Mouse (Mus musculus): Measurements from ENCODE around the gene Ttc19. TPM values are rescaled to one million over a fixed set of nuclear protein-coding genes. Genes with fewer than 3 reads are reported as not detected.
A peak's percentile ranks its signal among the peaks of the same experiment; 100 is the strongest.

The Ttc19 gene
- 5.7 and 8.8 TPM in 2 replicates for polyA plus RNA-seq (2012; rRNA removed)

DNA sequence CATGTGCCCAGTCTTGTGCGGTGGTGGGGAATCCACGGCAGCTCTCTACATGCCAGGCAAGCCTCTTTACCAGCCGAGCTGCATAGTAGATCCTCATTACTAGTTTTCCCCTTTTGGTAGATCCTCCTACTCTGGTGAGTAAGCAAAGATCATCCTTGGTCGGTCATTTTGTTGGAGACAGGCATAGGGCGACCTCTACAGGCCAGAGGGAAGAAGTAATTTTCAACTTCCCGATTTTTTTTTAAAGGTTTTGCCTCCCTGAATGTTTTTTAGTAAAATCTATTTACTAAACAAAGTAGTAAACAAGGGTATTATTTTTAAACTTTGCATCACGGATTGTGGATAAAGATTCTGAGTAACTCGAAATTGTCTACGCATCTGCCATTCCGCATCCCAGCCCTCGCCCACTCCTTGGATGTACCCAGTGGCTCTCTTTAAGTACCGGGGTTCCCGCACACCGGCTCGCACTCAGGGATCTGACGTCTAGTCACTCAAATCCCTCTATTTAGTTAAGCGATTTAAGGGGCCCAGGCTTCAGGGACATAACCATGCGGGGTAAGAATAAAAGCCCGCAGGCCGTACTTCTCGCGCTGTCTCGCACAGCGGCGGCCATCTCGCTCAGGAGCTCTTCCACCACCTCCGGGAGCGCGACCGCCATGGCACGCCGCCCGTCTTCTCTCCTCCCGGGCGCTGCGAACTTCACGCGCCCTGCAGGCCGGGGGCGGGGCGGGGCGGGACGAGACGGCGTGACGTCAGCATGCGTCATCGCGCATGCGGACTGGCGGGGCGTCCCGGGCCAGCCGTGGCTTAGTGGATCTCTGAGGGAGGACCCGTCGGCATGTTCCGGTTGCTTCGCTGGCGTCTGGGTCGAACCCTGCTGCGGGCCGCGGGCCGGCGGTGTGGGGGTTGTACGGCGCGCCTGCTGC lies at the start of gene Ttc19, which contains the start of gene Zswim7:
Gene Ttc19, plus strand, starts transcription at position 799 of the 926 bp plus-strand sequence.
Gene Zswim7, minus strand, starts transcription at position 701 of the 926 bp plus-strand sequence.
- WGBS: under 1% methylated on average over 68 of the region's 68 CpGs
- peak; percentile 66 for DNase-seq (ENCODE audit: low read depth, low spot score)

DNA sequence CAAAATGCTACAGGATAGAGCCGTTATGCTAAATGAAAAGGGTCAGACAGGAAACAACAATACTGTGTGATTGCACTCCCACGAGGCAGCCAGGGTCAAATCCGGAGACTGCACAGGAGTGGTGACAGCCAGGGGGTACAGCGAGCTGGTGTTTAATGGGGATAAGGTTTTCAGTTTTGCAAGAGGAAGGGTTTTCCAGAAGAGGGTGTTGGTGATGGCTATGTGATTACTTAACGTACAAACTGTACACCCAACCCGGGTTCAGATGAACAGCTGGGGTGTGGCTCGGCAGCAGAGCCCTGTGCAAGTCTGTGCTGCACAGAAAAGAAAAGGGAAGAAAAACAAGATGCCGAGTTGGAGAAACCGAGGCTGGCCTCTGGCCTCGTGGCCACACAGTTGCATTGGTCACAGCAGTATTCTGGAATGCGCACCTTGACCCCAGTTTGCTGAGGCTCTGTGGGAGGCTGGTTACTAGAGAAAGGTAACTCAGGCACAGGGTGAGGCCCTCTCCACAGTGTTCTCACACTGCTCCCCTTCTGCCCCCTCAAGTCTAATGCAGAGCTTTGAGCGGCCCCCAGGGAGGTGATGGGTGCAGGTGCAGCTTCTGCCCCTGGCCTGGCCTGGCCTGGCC lies 40.5 kb upstream of the Ttc19 start:
- DNase-seq (ENCODE audit: low read depth, low spot score): no peak
- 55% methylated on average over 12 of the region's 12 CpGs for WGBS

- 70% methylated on average over 8 of the region's 8 CpGs for WGBS
- no peak for DNase-seq (ENCODE audit: low read depth, low spot score)
Measured at GRCm38 (mm10) chr11:62243871-62244270, 37.4 kb upstream of the Ttc19 start.

- 91% methylated on average over 4 of the region's 4 CpGs for WGBS
- no peak for DNase-seq (ENCODE audit: low read depth, low spot score)
Measured at GRCm38 (mm10) chr11:62244471-62244870, 36.8 kb upstream of the Ttc19 start.

GRCm38 (mm10) chr11:62247759-62248400 lies 33.4 kb upstream of the Ttc19 start:
- no peak for DNase-seq (ENCODE audit: low read depth, low spot score)
- 33% methylated on average over 18 of the region's 18 CpGs for WGBS

GRCm38 (mm10) chr11:62248401-62249244 lies 32.6 kb upstream of the Ttc19 start, which contains the start of gene Adora2b:
Adora2b (plus strand) TSS chr11:62248984.
- under 1% methylated on average over 69 of the region's 69 CpGs for WGBS
- no peak for DNase-seq (ENCODE audit: low read depth, low spot score)

DNA sequence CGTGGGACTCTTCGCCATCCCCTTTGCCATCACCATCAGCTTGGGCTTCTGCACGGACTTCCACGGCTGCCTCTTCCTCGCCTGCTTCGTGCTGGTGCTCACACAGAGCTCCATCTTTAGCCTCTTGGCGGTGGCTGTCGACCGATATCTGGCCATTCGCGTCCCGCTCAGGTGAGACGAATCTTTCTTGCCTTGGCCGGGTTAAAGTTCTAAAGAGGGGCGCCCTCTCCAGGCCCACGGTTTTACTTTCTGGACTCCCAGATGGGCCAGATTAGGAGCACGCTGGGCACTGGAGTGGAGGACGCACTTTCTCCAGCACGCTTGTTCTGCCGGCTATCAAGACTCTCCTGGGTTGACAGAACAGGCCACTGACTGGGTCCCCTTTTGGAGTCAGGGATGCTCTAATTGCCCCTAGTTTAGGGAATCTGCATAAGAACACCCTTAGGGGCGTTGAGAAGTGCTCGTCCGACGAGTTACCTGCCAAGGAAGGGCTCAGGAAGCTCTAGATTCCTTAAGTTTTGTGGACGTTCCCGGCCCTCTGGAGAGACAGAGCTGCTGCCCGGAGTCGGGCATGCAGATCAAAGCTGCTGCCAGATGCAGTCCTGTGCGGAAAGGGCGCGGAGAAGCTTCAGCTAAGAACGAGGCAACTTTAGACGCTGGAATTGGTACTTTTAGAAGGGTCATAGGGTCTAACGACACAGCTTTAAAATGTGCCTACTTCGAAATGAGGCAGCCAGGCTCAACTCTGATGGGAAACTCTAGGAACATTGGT lies 31.8 kb upstream of the Ttc19 start:
- no peak for DNase-seq (ENCODE audit: low read depth, low spot score)
- 15% methylated on average over 35 of the region's 35 CpGs for WGBS

DNA sequence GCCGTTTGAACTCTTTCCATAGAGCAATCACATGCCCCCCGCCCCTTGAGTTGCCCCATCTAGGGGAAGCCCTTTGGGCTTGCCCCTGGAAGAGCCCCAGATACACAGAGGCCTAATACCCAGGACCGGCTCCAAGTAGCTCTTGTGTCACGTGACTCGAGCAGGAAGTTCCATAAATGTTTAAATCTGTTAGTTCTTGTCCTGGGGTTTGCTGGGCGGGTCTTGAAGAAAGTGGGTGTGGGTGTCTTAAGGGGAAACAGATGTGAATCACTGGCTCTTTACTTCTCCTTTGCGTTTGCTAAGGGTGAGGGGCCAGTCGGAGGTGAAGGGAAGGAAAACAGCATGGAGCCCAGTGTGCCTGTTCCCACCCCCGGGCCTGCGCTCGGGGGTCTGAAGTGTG lies 30.2 kb upstream of the Ttc19 start:
- WGBS: 40% methylated on average over 11 of the region's 11 CpGs
- no peak for DNase-seq (ENCODE audit: low read depth, low spot score)

DNA sequence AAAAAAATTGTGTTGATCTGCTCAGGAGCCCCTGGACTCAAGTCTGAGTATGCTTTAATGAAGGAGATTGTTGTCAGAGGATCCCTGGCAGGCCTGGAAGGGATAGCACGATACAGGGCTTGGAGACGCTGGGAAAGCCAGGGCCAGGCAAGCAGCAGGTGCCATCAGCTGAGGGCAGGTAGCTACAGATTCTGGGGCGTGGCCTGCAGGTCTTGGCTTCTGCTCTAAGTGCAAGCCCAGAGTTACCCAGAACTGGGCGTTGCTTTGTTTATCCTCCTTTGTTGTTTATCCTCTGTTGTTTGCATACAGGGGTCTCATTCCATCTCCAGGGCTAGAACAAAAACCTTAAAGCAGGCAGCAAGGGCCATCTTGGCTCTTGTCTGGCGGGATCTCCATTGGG lies 27.9 kb upstream of the Ttc19 start:
- no peak for DNase-seq (ENCODE audit: low read depth, low spot score)
- WGBS: 59% methylated on average over 5 of the region's 5 CpGs

- no peak for DNase-seq (ENCODE audit: low read depth, low spot score)
Measured at GRCm38 (mm10) chr11:62259214-62259613, 22.1 kb upstream of the Ttc19 start.

GRCm38 (mm10) chr11:62263599-62263998 lies 17.7 kb upstream of the Ttc19 start:
- 78% methylated on average over 7 of the region's 7 CpGs for WGBS
- DNase-seq (ENCODE audit: low read depth, low spot score): no peak

More at GRCm38 (mm10) chr11:62259214-62259613, 22.1 kb upstream of the Ttc19 start:
- 63% methylated on average over 5 of the region's 5 CpGs for WGBS

- 57% methylated on average over 7 of the region's 7 CpGs for WGBS
- no peak for DNase-seq (ENCODE audit: low read depth, low spot score)
Measured at GRCm38 (mm10) chr11:62264018-62264417, 17.3 kb upstream of the Ttc19 start.

- no peak for DNase-seq (ENCODE audit: low read depth, low spot score)
- WGBS: 85% methylated on average over 7 of the region's 7 CpGs
Measured at GRCm38 (mm10) chr11:62265642-62266041, 15.6 kb upstream of the Ttc19 start.

- 89% methylated on average over 17 of the region's 17 CpGs for WGBS
- no peak for DNase-seq (ENCODE audit: low read depth, low spot score)
Measured at GRCm38 (mm10) chr11:62266466-62267214, 14.6 kb upstream of the Ttc19 start.

- DNase-seq (ENCODE audit: low read depth, low spot score): no peak
- 51% methylated on average over 8 of the region's 8 CpGs for WGBS
Measured at GRCm38 (mm10) chr11:62268381-62268780, 12.9 kb upstream of the Ttc19 start.

DNA sequence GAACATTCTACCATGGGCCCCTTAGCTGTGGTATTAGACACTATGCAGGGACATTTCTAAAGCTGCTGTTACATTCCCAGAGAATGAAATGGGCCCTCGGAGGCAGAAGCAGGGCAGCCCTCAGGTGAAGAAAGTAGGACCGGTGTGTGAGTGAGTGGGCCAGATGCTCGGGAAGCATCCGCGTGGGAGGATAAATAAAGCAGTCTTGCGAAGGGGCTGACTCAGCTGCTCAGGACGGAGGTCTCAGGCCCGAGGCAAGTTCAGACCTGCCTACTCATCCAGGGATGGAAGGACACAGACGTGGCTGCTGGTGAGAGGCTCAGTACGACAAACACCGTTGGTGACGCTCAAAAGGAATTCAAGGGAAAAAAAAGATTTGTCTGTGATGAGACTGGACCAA lies 12.2 kb upstream of the Ttc19 start:
- WGBS: 85% methylated on average over 12 of the region's 12 CpGs
- no peak for DNase-seq (ENCODE audit: low read depth, low spot score)

- WGBS: 70% methylated on average over 5 of the region's 5 CpGs
- no peak for DNase-seq (ENCODE audit: low read depth, low spot score)
Measured at GRCm38 (mm10) chr11:62270851-62271250, 10.4 kb upstream of the Ttc19 start.

- DNase-seq (ENCODE audit: low read depth, low spot score): no peak
- 69% methylated on average over 8 of the region's 8 CpGs for WGBS
Measured at GRCm38 (mm10) chr11:62277086-62277485, 4.2 kb upstream of the Ttc19 start.
